Mouse (Mus musculus) CD4-positive helper T cell, adult 2 months (primary cell): ENCODE measurements around the gene St6galnac3.
"Not testable (repeated sequence)": the region's sequence is repeated elsewhere in the genome, so short reads cannot be mapped to it uniquely, and the experiment has no call there.

Source experiments
- DNase-seq: peaks from one replicate; pipeline ENCODE4 v3.0.0-alpha.2; 2012; ENCODE audit warnings: low read depth, missing footprints, low spot score

St6galnac3 gene

GRCm38 (mm10) chr3:153414132-153414531 lies 310.8 kb downstream of the St6galnac3 start:
- no peak for DNase-seq

- no peak for DNase-seq
These were observed 315.7 kb downstream of the St6galnac3 start for GRCm38 (mm10) chr3:153409286-153409685.

GRCm38 (mm10) chr3:153408361-153408760 lies 316.6 kb downstream of the St6galnac3 start:
- DNase-seq: no peak

GRCm38 (mm10) chr3:153407698-153408097 lies 317.3 kb downstream of the St6galnac3 start:
- DNase-seq: no peak

- no peak for DNase-seq
These were observed 318.1 kb downstream of the St6galnac3 start for GRCm38 (mm10) chr3:153406858-153407257.

- DNase-seq: no peak
These were observed 318.8 kb downstream of the St6galnac3 start for GRCm38 (mm10) chr3:153406220-153406619.

GRCm38 (mm10) chr3:153405643-153406042 lies 319.3 kb downstream of the St6galnac3 start:
- no peak for DNase-seq

- no peak for DNase-seq
These were observed 324.7 kb downstream of the St6galnac3 start for GRCm38 (mm10) chr3:153400259-153400658.

- DNase-seq: no peak
These were observed 325.4 kb downstream of the St6galnac3 start for GRCm38 (mm10) chr3:153399574-153399973.

- no peak for DNase-seq
These were observed 327.2 kb downstream of the St6galnac3 start for GRCm38 (mm10) chr3:153397726-153398125.

GRCm38 (mm10) chr3:153396375-153397068 lies 328.5 kb downstream of the St6galnac3 start:
- no peak for DNase-seq

- DNase-seq: no peak
These were observed 329.6 kb downstream of the St6galnac3 start for GRCm38 (mm10) chr3:153395351-153395750.

GRCm38 (mm10) chr3:153394751-153395150 lies 330.2 kb downstream of the St6galnac3 start:
- DNase-seq: no peak

GRCm38 (mm10) chr3:153394224-153394623 lies 330.8 kb downstream of the St6galnac3 start:
- no peak for DNase-seq

- DNase-seq: not testable (repeated sequence)
These were observed 333.5 kb downstream of the St6galnac3 start for GRCm38 (mm10) chr3:153391451-153391850.

- DNase-seq: not testable (repeated sequence)
These were observed 340.3 kb downstream of the St6galnac3 start for GRCm38 (mm10) chr3:153384651-153385050.

GRCm38 (mm10) chr3:153383656-153384055 lies 341.3 kb downstream of the St6galnac3 start:
- DNase-seq: no peak

GRCm38 (mm10) chr3:153365057-153365755 lies 359.8 kb downstream of the St6galnac3 start:
- no peak for DNase-seq

- DNase-seq: no peak
These were observed 360.6 kb downstream of the St6galnac3 start for GRCm38 (mm10) chr3:153364366-153364765.

GRCm38 (mm10) chr3:153359966-153360365 lies 365.0 kb downstream of the St6galnac3 start:
- DNase-seq: no peak

- no peak for DNase-seq
These were observed 368.9 kb downstream of the St6galnac3 start for GRCm38 (mm10) chr3:153356071-153356470.

GRCm38 (mm10) chr3:153354988-153355297 lies 370.0 kb downstream of the St6galnac3 start:
- DNase-seq: no peak
